Mouse (Mus musculus): ENCODE data around the gene Ptprg.

The Ptprg gene

DNA sequence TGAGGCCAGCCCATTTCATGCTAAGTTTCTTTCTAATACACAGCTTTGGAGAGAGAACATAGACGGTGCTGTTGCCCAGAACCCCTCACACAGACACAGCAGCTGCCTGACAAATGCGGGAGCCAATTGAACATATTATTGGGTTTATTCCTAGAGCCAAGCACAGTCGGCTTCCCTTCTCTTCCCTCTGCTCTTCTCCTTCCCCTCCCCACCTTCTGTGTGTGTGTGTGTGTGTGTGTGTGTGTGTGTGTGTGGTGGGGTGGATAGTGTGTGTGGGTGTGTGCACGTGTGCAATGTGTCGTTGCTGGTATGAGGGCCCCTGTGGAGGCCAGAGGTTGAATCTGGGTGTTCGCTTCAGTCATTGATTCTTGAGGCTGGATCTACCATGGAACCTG, 270.4 kb downstream of the Ptprg start:
- no peak for DNase-seq (ENCODE audit: low read depth)

DNA sequence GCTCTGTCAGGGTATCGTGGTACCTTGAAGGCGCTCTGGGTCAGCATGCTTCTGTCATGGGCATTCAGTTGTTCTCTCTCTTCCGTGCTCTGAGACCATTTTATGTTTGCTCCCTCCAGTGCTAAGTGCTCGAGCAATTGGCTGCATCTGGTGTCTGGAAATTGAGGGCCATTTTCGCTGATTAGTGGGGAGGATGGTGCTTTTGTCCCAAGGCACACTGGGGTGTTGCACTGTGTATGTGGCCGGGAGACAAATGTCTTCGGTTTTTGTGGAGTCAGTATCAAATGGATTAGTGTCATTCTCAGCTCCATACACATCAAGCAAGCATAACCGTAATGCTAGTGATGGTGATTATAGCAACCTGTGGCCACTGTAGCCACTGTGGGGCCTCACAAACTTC, 271.6 kb downstream of the Ptprg start:
- no peak for DNase-seq (ENCODE audit: low read depth)

DNA sequence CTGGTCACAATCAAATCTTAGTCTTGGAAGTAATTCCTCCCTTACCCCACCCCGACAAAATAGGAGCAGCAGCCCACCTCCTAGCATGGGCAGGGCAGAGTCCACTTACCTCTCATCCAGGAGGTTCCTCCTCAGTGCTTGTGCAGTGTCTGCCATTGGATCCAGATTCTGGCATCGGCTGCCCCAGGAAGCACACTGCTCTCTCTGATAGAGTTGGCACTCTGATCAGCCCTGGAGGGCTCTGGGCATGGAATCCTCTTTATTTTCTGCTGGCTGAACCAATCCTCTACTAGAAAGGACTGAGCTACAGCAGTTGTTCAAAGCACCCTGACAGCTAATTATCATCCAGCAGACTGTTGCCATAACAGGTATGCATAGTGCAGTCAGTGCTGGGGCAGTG, 272.2 kb downstream of the Ptprg start:
- DNase-seq (ENCODE audit: low read depth) = no peak

- DNase-seq (ENCODE audit: low read depth) = no peak
These were observed 274.8 kb downstream of the Ptprg start for GRCm38 (mm10) chr14:11828086-11828485.

DNA sequence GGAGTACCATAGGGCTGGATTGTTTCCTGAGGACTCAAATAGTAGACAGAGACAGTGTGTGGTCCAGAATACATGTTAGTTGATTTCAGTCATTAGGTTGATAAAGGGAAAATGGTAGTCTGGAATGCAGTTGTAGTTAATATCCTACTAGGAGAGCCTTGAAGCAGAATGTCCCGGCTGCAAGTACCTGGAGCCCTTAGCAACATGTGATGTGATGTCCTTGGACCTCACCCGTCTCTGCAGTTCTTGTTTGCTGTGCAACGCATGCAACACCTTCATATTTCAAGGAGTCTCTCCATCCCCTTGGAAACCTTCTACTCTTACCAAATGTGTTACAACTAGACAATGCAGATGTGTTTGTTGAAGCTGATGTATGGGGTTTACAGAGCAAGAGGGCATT, 280.3 kb downstream of the Ptprg start:
- no peak for DNase-seq (ENCODE audit: low read depth)

DNA sequence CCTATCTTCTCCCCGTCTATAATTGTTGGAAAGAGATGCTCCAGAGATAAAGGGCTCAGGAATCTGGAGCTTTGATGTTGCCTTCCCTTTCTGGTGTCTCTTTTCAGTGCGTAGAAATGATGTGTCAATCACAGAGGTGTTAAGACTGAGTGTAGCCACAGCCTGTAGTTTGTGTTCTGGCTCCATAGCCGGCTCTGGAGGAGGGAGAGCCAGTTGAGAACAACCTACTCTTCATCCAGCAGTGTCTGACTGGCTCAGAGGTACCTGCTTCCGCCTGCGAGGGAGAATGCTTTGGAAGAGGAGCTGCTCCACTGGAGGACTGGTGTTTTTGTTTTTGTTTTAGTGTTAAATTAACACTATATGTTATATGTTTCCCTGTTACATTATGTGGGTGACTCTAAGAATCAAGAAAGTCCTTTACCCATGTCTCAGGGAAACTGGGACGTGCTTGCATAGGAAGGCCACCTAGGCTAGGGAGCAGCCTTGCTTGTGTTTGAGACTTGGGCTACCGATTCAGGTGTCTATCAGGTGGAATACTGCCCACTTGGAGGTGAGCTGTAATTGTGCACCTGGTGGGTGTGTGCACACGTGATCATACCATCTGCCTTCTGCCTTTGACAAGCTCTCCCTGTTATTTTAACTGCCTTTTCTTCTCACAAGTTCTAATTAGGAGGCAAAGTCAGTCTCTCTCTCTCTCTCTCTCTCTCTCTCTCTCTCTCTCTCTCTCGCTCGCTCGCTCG, 282.5 kb downstream of the Ptprg start:
- DNase-seq (ENCODE audit: low read depth) = no peak

GRCm38 (mm10) chr14:11837714-11838113, 284.4 kb downstream of the Ptprg start:
- DNase-seq (ENCODE audit: low read depth) = no peak

GRCm38 (mm10) chr14:11841621-11842020, 288.3 kb downstream of the Ptprg start:
- no peak for DNase-seq (ENCODE audit: low read depth)

- DNase-seq (ENCODE audit: low read depth) = no peak
These were observed 299.6 kb downstream of the Ptprg start for GRCm38 (mm10) chr14:11852896-11853295.

GRCm38 (mm10) chr14:11855499-11855898, 302.2 kb downstream of the Ptprg start:
- no peak for DNase-seq (ENCODE audit: low read depth)

- DNase-seq (ENCODE audit: low read depth) = no peak
These were observed 304.7 kb downstream of the Ptprg start for GRCm38 (mm10) chr14:11857928-11858481.

DNA sequence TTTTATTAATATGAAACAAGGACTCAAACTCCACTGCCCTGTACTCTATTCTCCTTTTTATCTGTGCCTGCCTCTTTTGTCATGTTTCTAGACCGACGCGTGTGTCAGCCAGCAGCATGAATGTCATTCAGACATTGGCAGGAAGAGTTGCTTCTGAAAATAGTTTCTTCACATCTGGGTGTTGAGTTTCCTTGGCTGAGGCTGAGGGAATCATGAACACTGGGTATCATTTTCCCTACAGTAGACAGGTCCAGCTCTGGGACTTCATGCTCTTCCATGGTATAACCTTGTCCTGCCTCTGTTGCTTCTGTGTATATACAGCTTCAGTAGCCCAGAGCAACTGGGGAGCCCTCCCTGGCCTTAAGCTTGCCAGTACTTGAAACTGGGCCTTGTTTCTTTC, 310.0 kb downstream of the Ptprg start:
- no peak for DNase-seq (ENCODE audit: low read depth)

DNA sequence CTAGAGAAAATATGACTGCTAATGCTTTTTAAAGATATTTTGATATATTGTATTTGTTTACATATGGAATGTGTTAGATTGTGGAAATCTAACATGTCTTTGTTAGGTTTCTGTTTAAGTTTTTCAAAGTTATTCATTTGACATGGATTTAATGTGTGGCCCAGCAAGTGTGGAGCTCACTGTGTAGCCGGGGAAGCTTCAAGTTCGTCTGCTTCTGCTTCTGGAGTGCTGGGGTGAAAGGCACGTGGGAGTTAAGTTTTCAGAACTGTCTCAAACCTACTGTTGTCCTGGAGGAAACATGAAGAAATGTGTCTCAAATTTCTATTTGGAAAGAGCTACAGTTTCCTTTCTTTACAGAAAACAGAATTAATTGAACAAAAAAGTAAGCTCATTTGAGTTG, 311.5 kb downstream of the Ptprg start:
- DNase-seq (ENCODE audit: low read depth) = no peak

GRCm38 (mm10) chr14:11865332-11865731, 312.0 kb downstream of the Ptprg start:
- no peak for DNase-seq (ENCODE audit: low read depth)

GRCm38 (mm10) chr14:11865872-11866271, 312.5 kb downstream of the Ptprg start:
- no peak for DNase-seq (ENCODE audit: low read depth)

DNA sequence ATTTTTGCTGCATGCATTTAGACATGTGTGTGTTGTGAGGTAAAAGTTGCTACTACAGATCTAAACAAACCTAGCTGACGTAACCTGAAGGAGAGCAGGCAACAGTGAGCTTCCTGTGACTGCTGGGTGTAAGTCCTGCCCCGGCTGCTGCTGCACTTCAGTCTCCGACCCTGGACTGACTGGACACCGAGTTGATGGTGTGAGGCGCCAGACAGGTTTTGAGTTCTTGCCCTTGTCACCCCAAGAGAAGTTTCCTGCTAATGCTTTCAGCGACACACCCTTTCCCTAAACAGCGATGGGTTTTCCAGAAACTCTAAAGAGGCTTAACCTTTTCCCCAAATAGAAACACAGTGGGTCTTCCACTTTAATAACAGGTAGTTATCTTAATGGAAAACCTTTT, 313.1 kb downstream of the Ptprg start:
- no peak for DNase-seq (ENCODE audit: low read depth)

DNA sequence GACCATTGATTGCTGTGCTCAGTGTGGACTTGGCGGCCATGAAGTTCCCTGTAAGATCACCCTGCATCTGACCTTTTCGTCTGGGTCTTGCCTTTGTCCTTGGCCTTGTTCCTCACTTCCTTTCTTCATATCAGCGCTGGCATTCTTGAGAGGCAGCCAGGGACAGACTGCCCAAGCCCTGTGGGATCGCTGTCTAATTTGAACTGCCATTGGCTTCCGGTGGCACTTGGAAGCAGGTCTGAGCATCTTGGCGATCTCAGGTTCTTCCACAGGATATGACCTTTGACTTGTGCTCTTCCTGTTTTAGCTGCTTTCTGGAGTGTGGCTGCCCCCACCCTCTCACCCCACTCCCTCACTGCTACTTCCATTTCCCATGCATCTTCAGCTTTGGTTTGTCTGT, 315.3 kb downstream of the Ptprg start:
- no peak for DNase-seq (ENCODE audit: low read depth)

DNA sequence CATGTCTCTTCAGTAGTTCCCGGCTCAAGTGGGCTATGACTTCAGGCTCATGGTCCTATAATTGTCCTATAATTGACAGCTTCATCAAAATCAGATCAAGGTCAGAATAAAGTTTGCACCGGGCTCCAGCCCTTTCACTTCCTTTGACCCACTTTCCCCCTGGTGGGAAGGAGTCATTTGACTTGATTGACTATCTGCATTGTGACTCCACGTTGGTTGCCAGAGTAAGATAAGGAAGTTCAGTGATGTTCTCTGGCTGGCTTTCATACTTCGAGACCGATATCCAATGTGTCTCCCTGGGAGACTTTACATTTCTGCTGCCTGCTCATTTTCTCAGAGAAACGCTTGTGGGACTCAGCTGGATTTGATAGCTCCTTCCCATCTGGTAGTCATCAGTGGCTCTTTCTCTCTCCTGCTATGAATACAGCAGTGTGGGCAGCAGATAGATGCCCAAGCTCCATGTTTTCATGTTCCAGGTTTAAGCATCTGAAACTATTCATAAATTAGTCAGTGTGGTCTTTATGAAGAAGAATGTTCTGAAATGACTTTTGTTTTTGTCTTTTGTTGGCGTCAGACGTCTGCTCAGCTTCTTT, 318.5 kb downstream of the Ptprg start:
- no peak for DNase-seq (ENCODE audit: low read depth)

- DNase-seq (ENCODE audit: low read depth) = no peak
These were observed 320.9 kb downstream of the Ptprg start for GRCm38 (mm10) chr14:11874266-11874665.

- no peak for DNase-seq (ENCODE audit: low read depth)
These were observed 321.9 kb downstream of the Ptprg start for GRCm38 (mm10) chr14:11874960-11875889.

DNA sequence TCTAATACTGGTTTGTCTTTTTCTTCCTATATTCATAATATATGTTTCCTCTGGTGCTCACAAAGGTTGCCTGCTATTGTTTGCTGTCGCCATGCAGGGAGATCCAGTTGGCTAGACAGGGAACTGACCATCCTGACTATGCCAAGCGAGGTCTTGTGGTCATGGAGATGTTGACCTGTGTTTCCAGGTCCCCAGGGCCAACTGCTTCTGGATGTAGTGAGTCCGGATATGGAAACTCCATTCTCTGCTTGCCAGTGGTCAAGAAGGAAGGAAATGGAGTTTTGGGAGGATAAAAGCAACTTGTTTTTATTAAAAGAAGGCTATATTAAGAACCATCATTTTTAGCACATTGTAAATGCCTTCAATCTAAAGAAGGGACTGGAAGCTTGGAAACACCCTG, 327.8 kb downstream of the Ptprg start:
- DNase-seq (ENCODE audit: low read depth) = no peak

DNA sequence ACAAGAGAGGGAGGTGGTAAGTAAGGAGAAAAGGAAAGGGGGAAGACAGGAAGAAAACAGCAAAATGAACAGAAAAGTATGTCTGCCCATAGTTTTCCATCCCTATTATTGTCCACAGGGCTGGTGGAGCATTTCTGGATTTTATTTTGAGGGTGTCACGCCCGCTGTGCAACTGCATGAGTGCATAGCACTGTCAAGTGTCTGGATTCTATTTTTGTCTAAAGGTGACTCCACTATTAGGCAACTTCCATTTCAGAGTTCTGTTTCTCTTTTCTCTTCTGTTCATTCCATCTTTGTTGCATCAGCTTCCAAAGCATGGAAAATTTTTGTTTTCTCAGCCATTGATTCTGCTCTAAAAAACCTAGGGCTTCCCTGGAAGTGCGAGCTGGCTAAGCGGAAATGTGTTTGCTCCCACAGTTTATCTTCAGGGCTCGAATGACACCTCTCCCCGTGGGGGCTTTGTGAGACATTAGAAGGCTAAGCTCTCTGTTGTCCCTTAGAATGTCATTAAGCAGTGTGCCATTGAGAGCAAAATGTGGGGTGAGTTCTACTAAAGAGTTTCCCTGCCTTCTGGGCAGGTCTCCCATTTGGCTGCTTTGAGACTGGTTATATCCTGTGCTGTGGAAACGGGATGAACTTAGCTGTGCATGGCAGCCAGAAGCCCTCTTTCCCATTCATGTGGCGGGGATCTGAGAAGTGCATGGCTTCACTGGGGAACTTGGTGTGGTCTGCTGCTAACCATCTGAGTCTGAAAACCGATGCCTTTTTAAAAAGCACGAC, 330.0 kb downstream of the Ptprg start:
- DNase-seq (ENCODE audit: low read depth) = no peak

Data from naive thymus-derived CD4-positive, alpha-beta T cell, adult 2 months (primary cell).